Mouse (Mus musculus) liver, postnatal 0 days (tissue): ENCODE data around the gene Hpcal1. TPM values are rescaled to one million over a fixed set of nuclear protein-coding genes. Genes with fewer than 3 reads are reported as not detected.

ENCODE experiments used
- ATAC-seq: fragments of 200-750 bp; cut with Nextera tagmentation; 2 replicates; pipeline ENCODE4 v1.8.0; 2017; ENCODE audit warnings: mild to moderate bottlenecking, moderate library complexity
- DNase-seq: peaks from one replicate; pipeline ENCODE4 v3.0.0-alpha.2; 2016
- H3K27ac ChIP-seq: fragments of 300-500 bp; sonication (generic); 2 replicates; pipeline ENCODE4 v1.5.1; 2014; ENCODE audit warnings: antibody characterized with exemption, moderate library complexity, mild to moderate bottlenecking, low read depth
- H3K27me3 ChIP-seq: fragments of 300-500 bp; sonication (generic); 2 replicates; pipeline ENCODE4 v1.6.1; 2014; ENCODE audit warnings: low read length, control low read depth, mixed read lengths; ENCODE audit not compliant: insufficient read depth
- H3K36me3 ChIP-seq: fragments of 300-500 bp; sonication (generic); replicated peaks from 2 replicates; pipeline ENCODE4 v1.6.1; 2014; ENCODE audit warnings: mild to moderate bottlenecking, control low read depth, low read length, moderate library complexity, mixed read lengths; ENCODE audit not compliant: insufficient read depth
- H3K4me1 ChIP-seq: fragments of 300-500 bp; sonication (generic); 2 replicates; pipeline ENCODE4 v1.6.1; 2014; ENCODE audit warnings: antibody characterized with exemption, mild to moderate bottlenecking, control low read depth; ENCODE audit not compliant: insufficient read depth
- H3K4me2 ChIP-seq: fragments of 300-500 bp; sonication (generic); 2 replicates; pipeline ENCODE4 v1.6.1; 2014; ENCODE audit warnings: low read depth, mild to moderate bottlenecking, low read length, moderate library complexity, mixed read lengths
- H3K4me3 ChIP-seq: fragments of 300-500 bp; sonication (generic); 2 replicates; pipeline ENCODE4 v1.5.1; 2014; ENCODE audit warnings: low read depth, low read length
- H3K9ac ChIP-seq: fragments of 300-500 bp; sonication (generic); replicated peaks from 2 replicates; pipeline ENCODE4 v1.6.1; 2014; ENCODE audit warnings: mild to moderate bottlenecking, moderate library complexity
- H3K9me3 ChIP-seq: fragments of 300-500 bp; sonication (generic); 2 replicates; pipeline ENCODE4 v1.6.1; 2016; ENCODE audit warnings: mild to moderate bottlenecking, control low read depth, low read length, mixed read lengths
- CTCF ChIP-seq: sonication (generic); IDR thresholded peaks from 2 replicates; pipeline ENCODE4 v1.5.1; 2016; ENCODE audit warnings: antibody characterized with exemption, low read depth
- EP300 ChIP-seq: IDR thresholded peaks from 2 replicates; pipeline ENCODE4 v1.6.1; 2016; ENCODE audit warnings: antibody characterized with exemption, low read depth, mild to moderate bottlenecking
- WGBS: fragments of 180-500 bp; shearing (Covaris S2); extraction: QIAGEN DNeasy Blood & Tissue Kit; methylation state at CpG from one replicate; pipeline ENCODE4 v1.1.7; 2014; ENCODE audit not compliant: insufficient replicate concordance; 5-methylcytosine and 5-hydroxymethylcytosine counted together
- polyA plus RNA-seq: library from polyadenylated mRNA; unstranded; fragments of >200 nt; fragmentation: Nextera tagmentation; extraction: Ambion mirVana; gene quantifications from 2 replicates; pipeline ENCODE4 v1.2.1, GENCODE M21; 2015

The Hpcal1 gene
- polyA plus RNA-seq, 1 experiment from 2014 or later: 20.8 TPM

DNA sequence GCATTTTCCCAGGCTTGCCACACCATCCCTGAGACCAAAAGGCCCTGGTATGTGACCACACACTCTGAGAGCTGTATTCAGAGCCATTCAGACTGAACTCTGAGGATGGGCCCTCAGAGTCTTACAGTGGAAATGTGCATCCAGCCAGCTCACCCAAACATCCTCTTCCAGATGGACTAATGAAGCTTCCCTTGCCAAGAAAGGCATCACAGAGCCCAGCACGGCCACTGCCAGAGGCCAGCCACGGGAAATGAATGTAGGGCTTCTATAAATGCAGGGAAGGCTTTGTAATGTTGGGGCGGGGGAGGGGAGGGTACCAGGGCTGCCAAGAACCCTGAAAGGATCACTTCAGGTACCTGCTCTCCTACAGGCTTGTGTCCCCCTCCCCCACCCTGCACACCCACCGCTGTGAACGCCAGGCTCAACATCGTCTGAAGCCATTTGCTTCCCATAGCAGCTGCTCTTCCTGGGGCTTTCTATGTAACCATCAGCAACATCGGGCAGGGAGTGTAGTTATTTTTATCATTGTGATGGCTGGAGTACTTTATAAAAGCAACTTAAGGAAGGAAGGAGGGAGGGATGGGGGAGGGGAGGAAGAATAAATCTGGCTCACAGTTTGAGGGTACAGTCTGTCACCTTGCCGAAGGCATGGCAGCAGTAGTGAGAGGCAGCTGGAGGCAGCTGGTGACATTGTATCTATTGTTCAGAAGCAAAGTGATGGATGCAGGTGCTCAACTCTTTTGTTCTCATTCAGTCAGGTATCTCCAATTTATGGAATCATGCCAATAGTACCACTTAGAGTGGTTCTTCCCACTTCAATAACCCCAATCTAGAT, 38.2 kb upstream of the Hpcal1 start:
- H3K4me2 ChIP-seq: no peak overlapping the region

DNA sequence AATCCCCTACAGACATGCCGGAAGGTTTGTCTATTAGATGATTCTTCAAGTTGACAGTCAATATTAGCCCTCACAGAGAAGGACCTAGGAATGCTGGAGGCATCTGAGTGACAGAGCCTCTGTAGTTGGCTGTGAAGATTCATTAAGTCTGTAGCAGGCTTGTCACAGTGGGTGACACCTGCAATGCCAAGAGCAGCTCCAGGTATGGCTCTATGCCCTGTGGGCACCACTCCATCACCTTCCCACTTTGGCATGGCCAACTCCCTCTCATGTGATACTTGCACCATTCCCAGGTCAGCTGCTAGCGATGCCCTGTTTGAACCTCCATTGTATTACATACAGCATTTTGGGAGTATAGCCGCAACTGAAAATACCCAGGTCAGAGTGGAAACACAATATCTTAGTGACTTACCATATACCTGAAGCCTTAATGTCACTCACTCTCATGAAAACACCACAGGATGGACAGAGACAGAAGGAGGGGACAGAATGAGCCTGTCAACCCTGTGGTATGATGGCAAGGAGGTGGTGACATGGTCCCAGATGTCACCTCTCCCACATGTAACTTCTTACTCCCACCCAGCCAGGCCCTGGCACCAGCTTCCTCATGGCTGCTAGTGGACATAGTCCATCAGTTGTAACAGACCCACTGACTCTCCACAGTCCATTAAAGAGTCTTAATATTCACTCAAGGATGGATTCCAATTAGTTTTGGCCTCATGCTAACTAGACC, 37.4 kb upstream of the Hpcal1 start:
- Histone ChIP-seq H3K4me2 (no peak overlapping the region), H3K4me3 (no peak overlapping the region), H3K9ac (no peak overlapping the region), H3K9me3 (peaks cover 6% of the 10 kb centered on the region; the same call in 1 of the 2 replicates), H3K36me3 (no peaks in the 10 kb centered on the region), H3K27me3 (no peaks in the 10 kb centered on the region), H3K27ac (no peak overlapping the region), H3K4me1 (no peaks in the 10 kb centered on the region)
- no peak for TF ChIP-seq EP300
- TF ChIP-seq CTCF: no peak
- WGBS: 78% methylated on average over 3 of the region's 3 CpGs
- no peak for DNase-seq
- no peak for ATAC-seq

More for the DNA sequence above, 38.2 kb upstream of the Hpcal1 start:
- Histone ChIP-seq H3K4me1 (no peaks in the 10 kb centered on the region), H3K36me3 (no peaks in the 10 kb centered on the region), H3K27me3 (no peaks in the 10 kb centered on the region), H3K9ac (no peak overlapping the region), H3K9me3 (peaks cover 6% of the 10 kb centered on the region; the same call in 1 of the 2 replicates), H3K4me3 (no peak overlapping the region), H3K27ac (no peak overlapping the region)
- WGBS: 57% methylated on average over 8 of the region's 8 CpGs
- ATAC-seq (no peak), DNase-seq (no peak)
- TF ChIP-seq EP300: no peak
- TF ChIP-seq CTCF: no peak

DNA sequence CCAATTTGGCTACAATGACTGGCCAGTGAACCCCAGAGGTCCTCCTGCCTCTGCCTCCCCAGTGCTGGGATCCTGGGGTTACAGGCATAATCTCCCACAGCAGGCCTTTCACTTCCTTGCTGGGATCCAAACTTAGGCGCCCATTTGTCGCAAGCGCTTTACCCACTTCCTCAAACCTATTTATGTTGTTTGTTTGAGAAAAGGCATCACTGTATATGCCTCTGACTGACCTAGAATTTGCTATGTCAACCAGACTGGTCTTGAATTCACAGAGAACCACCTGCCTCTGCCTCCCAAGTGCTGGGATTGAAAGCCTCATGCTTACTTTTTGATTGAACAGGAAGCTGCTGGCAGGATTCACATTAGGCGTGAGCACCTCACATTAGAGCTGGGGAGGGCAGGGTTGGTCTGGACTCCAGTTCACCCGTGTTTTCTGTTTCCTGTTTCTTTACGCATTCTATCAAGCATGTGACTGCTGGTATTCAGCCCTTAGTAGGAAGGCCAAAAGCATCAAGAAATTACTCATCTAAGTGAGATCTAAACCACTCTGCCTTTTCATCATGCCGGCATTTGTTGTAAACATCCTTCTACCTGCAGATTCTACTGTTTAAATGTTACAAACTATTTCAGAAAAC, 33.0 kb upstream of the Hpcal1 start:
- Histone ChIP-seq H3K4me1 (no peaks in the 10 kb centered on the region), H3K27me3 (no peaks in the 10 kb centered on the region), H3K36me3 (no peaks in the 10 kb centered on the region), H3K9ac (no peak overlapping the region), H3K4me3 (no peak overlapping the region), H3K27ac (peak overlapping the region; percentile 41; the same call in 1 of the 2 replicates), H3K4me2 (no peak overlapping the region), H3K9me3 (peaks cover 6% of the 10 kb centered on the region; the same call in 1 of the 2 replicates)
- ATAC-seq (no peak; the same call in 1 of the 2 replicates), DNase-seq (no peak)
- 64% methylated on average over 7 of the region's 7 CpGs for whole genome bisulfite sequencing
- TF ChIP-seq CTCF (no peak), EP300 (no peak)

DNA sequence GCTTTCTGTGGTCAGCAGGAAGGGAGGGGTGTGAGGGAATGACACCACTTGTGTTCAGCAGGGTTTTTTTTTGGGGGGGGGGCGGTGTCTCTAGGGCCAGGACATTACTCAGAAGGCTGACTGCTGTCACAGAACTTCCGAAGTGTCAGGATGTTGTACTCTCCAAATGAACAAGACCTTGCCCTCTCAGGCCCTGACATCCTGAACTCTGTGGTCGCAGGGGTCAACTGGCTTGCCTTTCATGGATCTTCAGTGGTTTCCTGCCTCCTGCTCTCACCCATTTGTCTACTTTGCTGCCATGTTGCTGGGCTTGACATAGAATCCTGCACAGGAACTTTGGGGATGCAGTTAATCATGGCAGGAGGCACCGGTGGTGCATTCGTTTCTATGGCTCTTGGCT, 32.1 kb upstream of the Hpcal1 start:
- H3K9ac ChIP-seq: no peak overlapping the region
- no peak overlapping the region for H3K4me2 ChIP-seq
- no peak overlapping the region for H3K27ac ChIP-seq
- ATAC-seq: no peak
- no peaks in the 10 kb centered on the region for H3K36me3 ChIP-seq
- no peaks in the 10 kb centered on the region for H3K27me3 ChIP-seq
- no peak for DNase-seq
- H3K4me1 ChIP-seq: no peaks in the 10 kb centered on the region
- no peak for TF ChIP-seq CTCF
- TF ChIP-seq EP300: no peak
- H3K4me3 ChIP-seq: no peak overlapping the region
- WGBS: 43% methylated on average over 5 of the region's 5 CpGs
- H3K9me3 ChIP-seq: peaks cover 6% of the 10 kb centered on the region; the same call in 1 of the 2 replicates

DNA sequence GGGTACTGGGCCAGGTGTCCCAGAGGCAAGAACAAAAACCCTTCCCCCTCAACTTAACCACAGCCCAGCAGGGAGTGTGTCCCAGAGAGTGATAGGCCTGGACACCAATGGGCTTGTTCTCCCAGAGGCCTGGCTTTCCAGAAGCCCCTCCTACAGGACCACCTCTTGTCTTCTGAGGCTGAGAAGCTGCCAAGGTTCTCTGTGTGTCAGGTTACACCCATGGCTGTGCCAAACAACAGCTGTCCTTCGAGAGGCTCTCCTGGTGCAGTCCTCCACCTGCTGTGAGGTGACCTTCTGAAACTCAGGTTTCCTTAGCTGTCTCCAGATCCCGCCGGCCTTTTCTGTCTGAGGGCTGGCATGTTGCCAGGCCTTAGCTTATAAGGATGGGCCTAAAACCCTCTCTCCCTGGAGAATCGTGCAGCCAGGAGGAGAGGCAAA, 29.2 kb upstream of the Hpcal1 start:
- ATAC-seq: no peak
- H3K36me3 ChIP-seq: no peaks in the 10 kb centered on the region

More for the DNA sequence above, 29.2 kb upstream of the Hpcal1 start:
- no peak for TF ChIP-seq CTCF
- no peak for TF ChIP-seq EP300
- peaks cover 3% of the 10 kb centered on the region; the same call in 1 of the 2 replicates for H3K9me3 ChIP-seq
- H3K27ac ChIP-seq: no peak overlapping the region
- H3K4me2 ChIP-seq: no peak overlapping the region
- no peak overlapping the region for H3K4me3 ChIP-seq
- H3K27me3 ChIP-seq: no peaks in the 10 kb centered on the region
- no peak overlapping the region for H3K9ac ChIP-seq
- H3K4me1 ChIP-seq: no peaks in the 10 kb centered on the region
- DNase-seq: no peak
- WGBS: 21% methylated on average over 4 of the region's 4 CpGs
